Mouse (Mus musculus) limb, embryonic 14.5 days (tissue): ENCODE measurements at regions not wholly inside any gene's neighbourhood (a gene's known extent, or its start where the extent isn't known, plus 50 kb on each side); places are given as distances from the start of the nearest gene placed in this dataset.

Experiments
- ATAC-seq: fragments of 200-750 bp; cut with Nextera tagmentation; 2 replicates; pipeline ENCODE4 v1.8.0; 2017; ENCODE audit warnings: low read depth, moderate number of reproducible peaks, moderate TSS enrichment; ENCODE audit not compliant: low FRiP score
- DNase-seq: peaks from one replicate; pipeline ENCODE4 v3.0.0-alpha.2; 2015; ENCODE audit warnings: low spot score
- H3K27ac ChIP-seq: fragments of 300-500 bp; sonication (generic); replicated peaks from 2 replicates; pipeline ENCODE4 v1.5.1; 2014; ENCODE audit warnings: low read depth, mild to moderate bottlenecking, low read length, moderate library complexity, mixed read lengths
- H3K27me3 ChIP-seq: fragments of 300-500 bp; sonication (generic); 2 replicates; pipeline ENCODE4 v1.6.1; 2014; ENCODE audit warnings: low read length, mixed read lengths; ENCODE audit not compliant: control insufficient read depth, insufficient read depth
- H3K36me3 ChIP-seq: fragments of 300-500 bp; sonication (generic); 2 replicates; pipeline ENCODE4 v1.6.1; 2014; ENCODE audit warnings: mild to moderate bottlenecking, low read length, moderate library complexity, mixed read lengths; ENCODE audit not compliant: control insufficient read depth, insufficient read depth
- H3K4me1 ChIP-seq: fragments of 300-500 bp; sonication (generic); 2 replicates; pipeline ENCODE4 v1.6.1; 2014; ENCODE audit warnings: antibody characterized with exemption, low read length, mixed read lengths; ENCODE audit not compliant: control insufficient read depth, insufficient read depth
- H3K4me2 ChIP-seq: fragments of 300-500 bp; sonication (generic); replicated peaks from 2 replicates; pipeline ENCODE4 v1.6.1; 2014; ENCODE audit warnings: low read depth, mild to moderate bottlenecking, low read length, moderate library complexity; ENCODE audit not compliant: severe bottlenecking
- H3K4me3 ChIP-seq: fragments of 300-500 bp; sonication (generic); replicated peaks from 2 replicates; pipeline ENCODE4 v1.5.1; 2014; ENCODE audit warnings: low read length
- H3K9ac ChIP-seq: fragments of 300-500 bp; sonication (generic); 2 replicates; pipeline ENCODE4 v1.6.1; 2014; ENCODE audit warnings: mild to moderate bottlenecking, low read depth, low read length, moderate library complexity; ENCODE audit not compliant: severe bottlenecking
- H3K9me3 ChIP-seq: fragments of 300-500 bp; sonication (generic); 2 replicates; pipeline ENCODE4 v1.6.1; 2016; ENCODE audit warnings: low read length; ENCODE audit not compliant: control insufficient read depth
- POLR2A ChIP-seq: fragments of 200-500 bp; IDR thresholded peaks from 2 replicates; pipeline ENCODE4 v1.8.0; 2012; ENCODE audit warnings: inconsistent platforms, mild to moderate bottlenecking, moderate library complexity, borderline replicate concordance; ENCODE audit not compliant: insufficient read depth, insufficient read length; ENCODE audit errors: extremely low read depth
- WGBS: fragments of 180-500 bp; shearing (Covaris S2); extraction: QIAGEN DNeasy Blood & Tissue Kit; methylation state at CpG from one replicate; pipeline ENCODE4 v1.1.7; 2014; 5-methylcytosine and 5-hydroxymethylcytosine counted together

DNA sequence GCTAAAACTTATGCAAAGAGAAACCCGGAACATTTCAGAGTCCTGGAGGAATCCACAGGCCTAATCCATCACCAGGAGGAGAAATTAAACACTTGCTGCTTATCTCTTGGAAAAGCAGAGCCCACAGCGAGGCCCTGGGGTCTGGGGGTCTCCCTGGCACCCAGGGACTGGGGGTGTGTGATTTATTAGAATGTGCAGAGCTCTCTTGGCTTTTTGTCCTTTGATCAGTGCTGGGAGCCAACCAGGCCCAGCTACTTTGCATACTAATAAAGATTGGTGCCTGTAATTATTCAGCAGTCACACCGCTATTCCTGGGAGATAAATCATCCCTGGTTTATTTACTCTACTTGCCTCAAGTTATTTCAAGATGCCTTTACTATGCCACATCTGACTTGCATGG is 260.0 kb upstream of the Rbfox1 start:
- Histone ChIP-seq H3K9me3 (no peaks in the 10 kb centered on the region), H3K36me3 (no peaks in the 10 kb centered on the region), H3K27me3 (no peaks in the 10 kb centered on the region), H3K4me2 (no peak overlapping the region), H3K9ac (no peak overlapping the region), H3K27ac (no peak overlapping the region), H3K4me1 (no peaks in the 10 kb centered on the region), H3K4me3 (no peak overlapping the region)
- 37% methylated on average over 3 of the region's 3 CpGs for WGBS
- ATAC-seq: no peak
- no peak for DNase-seq
- no peak for TF ChIP-seq POLR2A

DNA sequence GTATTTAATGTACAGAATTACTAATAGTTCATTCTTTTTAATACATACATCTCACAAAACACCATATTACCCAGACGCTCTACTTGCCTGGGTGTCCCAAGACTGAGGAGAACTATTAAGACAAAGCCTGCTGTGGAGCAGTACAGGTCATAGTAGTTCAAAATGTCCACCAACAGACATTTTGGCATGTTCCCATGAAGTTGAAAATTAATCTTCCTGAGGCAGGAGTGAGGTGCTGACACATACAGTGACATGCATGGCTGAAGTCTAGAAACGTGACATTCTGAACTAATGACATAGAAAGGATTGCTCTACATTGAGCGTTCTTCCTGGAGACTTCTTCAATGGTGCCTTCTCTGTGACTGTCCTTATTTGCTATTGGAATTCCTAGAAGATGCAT is 264.6 kb upstream of the Rbfox1 start:
- Histone ChIP-seq H3K27ac (no peak overlapping the region), H3K9ac (no peak overlapping the region), H3K4me1 (no peaks in the 10 kb centered on the region), H3K4me3 (no peak overlapping the region), H3K9me3 (no peaks in the 10 kb centered on the region), H3K27me3 (no peaks in the 10 kb centered on the region), H3K36me3 (no peaks in the 10 kb centered on the region), H3K4me2 (no peak overlapping the region)
- ATAC-seq: no peak
- no peak for TF ChIP-seq POLR2A
- DNase-seq: no peak
- 92% methylated on average over 3 of the region's 3 CpGs for WGBS

DNA sequence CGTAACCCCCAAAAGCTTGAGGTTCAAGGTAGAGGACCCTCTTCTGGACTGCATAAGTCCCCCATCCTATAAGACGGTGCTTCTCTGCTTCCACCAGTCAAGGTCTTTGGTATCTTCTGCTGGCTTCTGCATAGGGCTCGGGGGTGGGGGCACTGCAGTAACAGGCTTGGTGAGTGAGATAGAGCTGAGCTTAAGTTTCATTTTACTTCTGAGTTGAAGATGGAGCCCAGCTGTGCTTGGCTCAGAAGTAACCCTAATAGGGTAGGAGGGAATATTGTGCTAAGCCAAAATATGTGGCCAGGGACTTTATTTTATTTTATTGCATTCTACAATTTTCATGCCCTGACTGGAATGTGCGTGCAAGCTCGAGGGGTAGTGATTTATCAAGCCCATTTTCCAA is 268.8 kb upstream of the Rbfox1 start:
- Histone ChIP-seq H3K4me2 (no peak overlapping the region; the same call in 1 of the 2 replicates), H3K4me3 (no peak overlapping the region), H3K9me3 (no peaks in the 10 kb centered on the region), H3K36me3 (no peaks in the 10 kb centered on the region), H3K27me3 (no peaks in the 10 kb centered on the region), H3K27ac (no peak overlapping the region), H3K4me1 (no peaks in the 10 kb centered on the region), H3K9ac (no peak overlapping the region)
- 40% methylated on average over 5 of the region's 5 CpGs for WGBS
- ATAC-seq: peak; percentile 60; the same call in 1 of the 2 replicates
- TF ChIP-seq POLR2A: no peak
- peak; percentile 23 for DNase-seq

DNA sequence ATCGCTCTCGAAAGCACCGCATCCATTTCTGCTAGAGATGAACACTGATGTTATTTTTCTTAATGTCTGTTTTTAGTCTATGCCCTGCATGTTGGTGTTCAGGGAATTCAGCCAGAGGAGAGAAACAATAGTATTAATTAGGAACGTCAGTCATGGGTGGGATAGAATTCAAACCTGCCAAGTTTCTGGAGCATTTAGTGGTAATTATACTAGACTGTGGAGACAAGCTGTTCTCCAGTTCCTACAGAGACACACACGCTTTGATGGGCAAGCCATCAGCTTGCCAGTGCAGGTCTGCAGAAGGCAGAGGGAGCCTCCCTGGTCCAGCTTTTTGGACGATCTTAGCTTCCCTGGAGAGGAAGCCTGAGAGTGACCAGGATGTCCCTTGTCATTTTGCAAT is 289.8 kb upstream of the Rbfox1 start:
- H3K4me2 ChIP-seq: no peak overlapping the region
- no peak overlapping the region for H3K27ac ChIP-seq
- no peaks in the 10 kb centered on the region for H3K9me3 ChIP-seq
- 78% methylated on average over 6 of the region's 6 CpGs for WGBS
- no peaks in the 10 kb centered on the region for H3K36me3 ChIP-seq
- no peak overlapping the region for H3K9ac ChIP-seq
- H3K4me1 ChIP-seq: no peaks in the 10 kb centered on the region
- TF ChIP-seq POLR2A: no peak
- no peaks in the 10 kb centered on the region for H3K27me3 ChIP-seq
- ATAC-seq: no peak
- DNase-seq: no peak
- no peak overlapping the region for H3K4me3 ChIP-seq

DNA sequence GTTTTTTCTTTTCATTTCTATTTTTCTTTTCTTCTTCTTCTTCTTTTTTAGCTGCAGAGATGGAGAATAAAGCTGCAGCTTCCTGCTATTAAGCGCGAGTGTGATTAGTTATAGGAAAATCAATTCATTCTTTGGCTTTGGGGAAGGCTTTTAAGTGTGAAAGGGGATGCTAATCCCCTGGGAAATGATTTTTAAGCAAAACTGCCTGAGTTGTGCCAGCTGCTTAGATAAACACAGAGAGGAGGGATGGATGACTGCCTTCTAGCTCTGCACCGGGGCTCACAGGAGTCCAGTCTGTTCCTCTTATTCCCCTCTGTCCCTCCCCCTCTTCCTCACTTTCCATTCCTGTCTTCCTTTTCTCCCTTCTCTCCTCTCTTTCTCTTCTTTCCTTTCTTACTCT is 306.8 kb upstream of the Rbfox1 start:
- WGBS: 53% methylated on average over 3 of the region's 3 CpGs
- H3K9ac ChIP-seq: no peak overlapping the region

DNA sequence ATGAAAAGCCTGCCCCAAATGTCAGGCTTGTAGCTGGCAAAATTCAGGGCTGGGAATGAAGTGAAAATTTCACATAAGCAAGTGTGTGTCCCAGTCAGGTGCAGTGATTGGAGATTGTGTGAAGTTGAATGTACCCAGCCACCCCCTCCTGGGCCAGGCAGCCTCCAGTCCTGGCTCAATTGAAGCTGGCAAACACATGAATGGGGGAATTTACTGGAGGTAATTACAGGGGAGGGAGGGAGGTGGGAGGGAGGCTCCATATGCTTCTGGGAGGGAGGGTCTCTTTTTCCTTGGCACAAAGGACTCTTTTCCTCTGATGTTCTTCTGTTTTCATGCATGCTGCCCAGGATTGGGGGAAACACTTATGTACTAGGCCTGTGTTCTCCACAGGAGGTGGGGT is 312.4 kb upstream of the Rbfox1 start:
- no peaks in the 10 kb centered on the region for H3K27me3 ChIP-seq
- TF ChIP-seq POLR2A: no peak
- no peaks in the 10 kb centered on the region for H3K36me3 ChIP-seq
- no peak for DNase-seq
- H3K4me2 ChIP-seq: no peak overlapping the region
- H3K27ac ChIP-seq: no peak overlapping the region
- H3K4me3 ChIP-seq: no peak overlapping the region
- H3K9ac ChIP-seq: no peak overlapping the region
- H3K9me3 ChIP-seq: no peaks in the 10 kb centered on the region
- ATAC-seq: no peak
- no peaks in the 10 kb centered on the region for H3K4me1 ChIP-seq

More for the DNA sequence above, 306.8 kb upstream of the Rbfox1 start:
- no peaks in the 10 kb centered on the region for H3K36me3 ChIP-seq
- H3K4me1 ChIP-seq: no peaks in the 10 kb centered on the region
- no peak overlapping the region for H3K4me3 ChIP-seq
- 0 out of 2 replicates have a peak, but pooled peaks cover 4% of the 10 kb centered on the region for H3K9me3 ChIP-seq
- no peaks in the 10 kb centered on the region for H3K27me3 ChIP-seq
- no peak for TF ChIP-seq POLR2A
- no peak overlapping the region for H3K4me2 ChIP-seq
- DNase-seq (no peak), ATAC-seq (no peak)
- H3K27ac ChIP-seq: no peak overlapping the region
